In genomic region chr7:127153477-127153876, GRCm38 (mm10) we compare ENCODE assay signal across 1 mouse cellular context.
TF ChIP-seq lines count a peak whose summit lies in the region.

No protein-coding gene starts in this region.

TF ChIP-seq in MEL, 35 proteins besides CTCF, POLR2A, EP300 and RAD21 (continued from another document):
- TF ChIP-seq NELFE (IDR thresholded peaks at IDR 0.05; ENCODE audit: low read depth, low read length) = no peak
- TF ChIP-seq MEF2A (IDR thresholded peaks at IDR 0.05; ENCODE audit: extremely low read depth, insufficient replicate concordance, low read depth, low read length, poor library complexity, severe bottlenecking) = no peak
- no peak for TF ChIP-seq TCF12 (IDR thresholded peaks at IDR 0.05; ENCODE audit: low read depth, low read length)
- no peak for TF ChIP-seq MYB (IDR thresholded peaks at IDR 0.05; ENCODE audit: low read depth, low read length)
- no peak for TF ChIP-seq BHLHE40 (IDR thresholded peaks at IDR 0.05; ENCODE audit: borderline replicate concordance, low read depth, low read length)
- no peak for TF ChIP-seq USF1 (IDR thresholded peaks at IDR 0.05; ENCODE audit: low read depth, low read length)
- no peak for TF ChIP-seq MXI1 (IDR thresholded peaks at IDR 0.05; ENCODE audit: low read depth, low read length)
- TF ChIP-seq MAX (IDR thresholded peaks at IDR 0.05; ENCODE audit: low read length) = no peak
- no peak for TF ChIP-seq RCOR1 (IDR thresholded peaks at IDR 0.05; ENCODE audit: low read depth, low read length)
- no peak for TF ChIP-seq USF2 (IDR thresholded peaks at IDR 0.05; ENCODE audit: borderline replicate concordance in 1 of 2, insufficient read depth in 1 of 2, low read depth in 1 of 2, low read length in 2 of 2)
- TF ChIP-seq ELF1 (IDR thresholded peaks at IDR 0.05; ENCODE audit: low read depth, low read length) = no peak
- TF ChIP-seq CHD1 (IDR thresholded peaks at IDR 0.05; ENCODE audit: low read depth, low read length) = no peak
- no peak for TF ChIP-seq ZMIZ1 (IDR thresholded peaks at IDR 0.05; ENCODE audit: low read depth, low read length)
- no peak for TF ChIP-seq ZC3H11A (IDR thresholded peaks at IDR 0.05; ENCODE audit: low read depth, low read length)
- TF ChIP-seq ZKSCAN1 (IDR thresholded peaks at IDR 0.05; ENCODE audit: low read depth, low read length) = no peak
